Mouse (Mus musculus) heart, adult 2 months (tissue): ENCODE results near the gene Dennd6a. TPM values are rescaled to one million over a fixed set of nuclear protein-coding genes. Genes with fewer than 3 reads are reported as not detected.

Source experiments
- DNase-seq, 2 experiments: peaks; one replicate each; pipeline ENCODE4 v3.0.0; 2021
- H3K27ac ChIP-seq: fragments of 200-600 bp; 2 replicates; pipeline ENCODE4 v1.8.1; 2022
- H3K27me3 ChIP-seq: fragments of 200-500 bp; 2 replicates; pipeline ENCODE4 v1.6.1; 2012; ENCODE audit warnings: mild to moderate bottlenecking, low read length, inconsistent platforms, mixed read lengths; ENCODE audit not compliant: control insufficient read depth, insufficient read depth
- H3K36me3 ChIP-seq: fragments of 200-500 bp; 2 replicates; pipeline ENCODE4 v1.6.1; 2012; ENCODE audit warnings: low read length, inconsistent platforms; ENCODE audit not compliant: control insufficient read depth, insufficient read depth
- H3K4me1 ChIP-seq: fragments of 200-500 bp; 2 replicates; pipeline ENCODE4 v1.6.1; 2011; ENCODE audit warnings: low read length; ENCODE audit not compliant: control insufficient read depth, insufficient read depth
- H3K4me3 ChIP-seq: fragments of 200-600 bp; 2 replicates; pipeline ENCODE4 v1.8.1; 2022
- H3K79me2 ChIP-seq: fragments of 200-500 bp; replicated peaks from 2 replicates; pipeline ENCODE4 v1.6.1; 2012; ENCODE audit warnings: mild to moderate bottlenecking, inconsistent platforms, low read length, moderate library complexity, mixed read lengths; ENCODE audit not compliant: control insufficient read depth, insufficient read depth
- H3K9ac ChIP-seq: fragments of 200-500 bp; 2 replicates; pipeline ENCODE4 v1.6.1; 2012; ENCODE audit warnings: low read depth, mild to moderate bottlenecking, control low read depth, inconsistent platforms, low read length, mixed read lengths
- CTCF ChIP-seq: fragments of 200-600 bp; IDR thresholded peaks from 2 replicates; pipeline ENCODE4 v1.8.1; 2022; ENCODE audit warnings: antibody characterized with exemption, mild to moderate bottlenecking, moderate library complexity
- EP300 ChIP-seq: fragments of 200-500 bp; IDR thresholded peaks from 2 replicates; pipeline ENCODE4 v1.6.1; 2011; ENCODE audit warnings: low read depth, low read length, control low read depth; ENCODE audit not compliant: insufficient read depth
- POLR2A ChIP-seq: fragments of 200-500 bp; IDR thresholded peaks from 2 replicates; pipeline ENCODE4 v1.6.1; 2011; ENCODE audit warnings: mild to moderate bottlenecking, low read depth, low read length, control low read depth; ENCODE audit not compliant: insufficient read depth
- WGBS: fragments of 180-500 bp; shearing (Covaris S2); methylation state at CpG from one replicate; pipeline ENCODE4 v1.1.7; 2018; 5-methylcytosine and 5-hydroxymethylcytosine counted together
- intact Hi-C: fragments of 180-260 bp; cut with DNase I; formaldehyde crosslinking; loops from one replicate; pipeline ENCODE4 v1.15.1; 2025
- polyA plus RNA-seq: library from polyadenylated mRNA; depleted of rRNA; stranded (reverse); fragments of >200 nt; gene quantifications from 2 replicates; pipeline ENCODE4 v1.2.3, GENCODE M21; 2012
- total RNA-seq, 2 experiments: library from RNA; stranded (reverse); gene quantifications; 2 replicates each; pipeline ENCODE4 v1.2.3; 2021

Gene Dennd6a
- total and polyA plus RNA-seq, 3 experiments, result 6.9 to 14.0 (median 13.4) TPM

DNA sequence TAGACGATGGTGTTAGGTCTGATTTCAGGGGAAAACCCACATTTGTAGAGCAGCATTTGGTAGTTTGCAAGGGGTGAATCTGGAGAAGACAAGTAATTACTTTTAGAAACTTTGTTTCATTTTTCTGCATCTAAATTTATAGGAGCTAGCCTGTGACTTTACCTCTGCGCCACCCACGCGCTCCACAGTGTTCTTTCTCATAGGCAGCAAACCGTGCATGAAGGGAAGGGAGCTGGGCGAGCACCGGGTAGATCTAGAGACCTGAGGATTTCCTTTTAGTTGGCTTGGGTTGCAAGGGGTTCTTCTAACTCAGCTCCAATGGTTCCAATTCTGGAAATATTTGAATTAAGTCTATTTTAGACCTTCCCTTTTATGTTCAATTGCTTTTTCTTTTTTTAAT, 15.1 kb upstream of the Dennd6a start:
- Histone ChIP-seq H3K9ac (no peak overlapping the region), H3K36me3 (no peaks in the 10 kb centered on the region), H3K4me3 (no peak overlapping the region), H3K27ac (no peak overlapping the region), H3K27me3 (no peaks in the 10 kb centered on the region), H3K79me2 (no peaks in the 10 kb centered on the region), H3K4me1 (peaks cover 2% of the 10 kb centered on the region; the same call in 1 of the 2 replicates)
- TF ChIP-seq POLR2A (no peak), CTCF (no peak), EP300 (no peak)
- intact Hi-C loops, result no loop called here
- DNase-seq, result no peak
- WGBS, result 87% methylated on average over 7 of the region's 7 CpGs

DNA sequence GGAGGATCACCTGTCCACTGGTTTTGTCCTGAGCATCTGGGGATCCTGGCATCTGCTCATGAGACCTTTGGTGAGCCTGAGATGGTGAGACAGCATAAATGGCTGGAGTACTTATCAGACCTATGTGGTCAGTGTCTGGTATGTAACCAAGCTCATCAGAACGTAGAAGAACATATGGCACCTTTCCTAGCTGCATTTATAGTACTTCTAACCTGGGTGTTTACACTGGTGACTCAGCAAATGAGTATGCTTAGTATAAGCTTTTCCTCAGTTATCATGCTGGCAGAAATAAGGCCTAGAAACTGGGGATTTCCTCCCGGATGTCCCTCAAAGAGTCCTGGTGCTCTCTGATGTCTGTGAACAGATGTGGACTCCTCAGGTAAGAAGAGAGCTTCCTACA, 11.4 kb upstream of the Dennd6a start:
- H3K27me3 ChIP-seq, result no peaks in the 10 kb centered on the region
- no peaks in the 10 kb centered on the region for H3K36me3 ChIP-seq
- 80% methylated on average over 2 of the region's 2 CpGs for whole genome bisulfite sequencing
- no peak overlapping the region for H3K27ac ChIP-seq
- intact Hi-C loops, result no loop called here
- TF ChIP-seq EP300 (no peak), POLR2A (no peak), CTCF (no peak)
- no peak overlapping the region for H3K4me3 ChIP-seq
- no peak overlapping the region for H3K9ac ChIP-seq
- DNase-seq, result no peak
- no peaks in the 10 kb centered on the region for H3K79me2 ChIP-seq
- peaks cover 2% of the 10 kb centered on the region; the same call in 1 of the 2 replicates for H3K4me1 ChIP-seq

GRCm38 (mm10) chr14:26569880-26570279, 3.8 kb upstream of the Dennd6a start:
- H3K27me3 ChIP-seq, result no peaks in the 10 kb centered on the region
- no peaks in the 10 kb centered on the region for H3K36me3 ChIP-seq
- H3K79me2 ChIP-seq, result no peaks in the 10 kb centered on the region
- DNase-seq, result no peak
- intact Hi-C loops, result no loop called here
- TF ChIP-seq POLR2A (no peak), EP300 (no peak), CTCF (no peak)
- WGBS, result 61% methylated on average over 4 of the region's 4 CpGs
- no peak overlapping the region for H3K9ac ChIP-seq
- H3K4me3 ChIP-seq, result no peak overlapping the region
- no peak overlapping the region for H3K27ac ChIP-seq
- no peaks in the 10 kb centered on the region for H3K4me1 ChIP-seq

DNA sequence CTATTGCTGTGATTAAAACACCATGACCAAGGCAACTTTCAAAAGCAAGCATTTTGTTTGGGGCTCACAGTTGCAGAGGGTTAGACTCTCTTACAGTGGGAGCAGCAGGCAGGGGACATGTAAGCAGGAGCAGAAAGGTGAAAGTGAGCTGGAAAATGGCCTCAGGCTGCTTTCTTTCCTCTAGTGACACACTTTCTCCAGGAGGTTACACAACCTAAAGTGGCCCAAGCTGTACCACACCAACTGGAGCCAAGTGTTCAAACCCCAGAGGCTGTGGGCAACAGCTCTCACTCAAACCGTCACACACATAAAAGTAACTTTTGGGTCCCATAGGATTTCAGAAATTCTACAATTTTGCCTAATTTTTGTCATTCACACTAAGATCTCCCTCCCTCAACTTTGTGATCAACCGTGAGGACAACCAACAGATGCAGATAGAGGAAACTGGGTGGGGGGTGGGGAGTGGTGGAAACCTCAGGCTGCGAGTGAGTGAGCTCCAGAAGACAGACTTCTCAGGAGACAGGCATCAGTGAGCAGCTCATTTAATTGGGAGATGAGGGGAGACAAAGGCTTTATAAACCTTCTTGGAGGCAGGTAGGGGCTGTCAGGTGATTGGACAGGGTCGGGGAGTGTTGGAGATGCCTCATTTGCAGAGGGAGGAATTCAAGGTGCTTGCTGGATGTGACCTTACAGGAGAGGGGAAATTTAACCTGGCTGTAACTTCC, 1.5 kb upstream of the Dennd6a start:
- no peak for TF ChIP-seq CTCF
- TF ChIP-seq EP300, result no peak
- no peak for TF ChIP-seq POLR2A
- H3K27ac ChIP-seq, result no peak overlapping the region
- H3K4me1 ChIP-seq, result no peaks in the 10 kb centered on the region
- no peak overlapping the region for H3K9ac ChIP-seq
- intact Hi-C loops, result no loop called here
- DNase-seq, result no peak
- 50% methylated on average over 4 of the region's 4 CpGs for WGBS
- H3K27me3 ChIP-seq, result no peaks in the 10 kb centered on the region
- no peak overlapping the region for H3K4me3 ChIP-seq
- no peaks in the 10 kb centered on the region for H3K36me3 ChIP-seq
- H3K79me2 ChIP-seq, result no peaks in the 10 kb centered on the region

DNA sequence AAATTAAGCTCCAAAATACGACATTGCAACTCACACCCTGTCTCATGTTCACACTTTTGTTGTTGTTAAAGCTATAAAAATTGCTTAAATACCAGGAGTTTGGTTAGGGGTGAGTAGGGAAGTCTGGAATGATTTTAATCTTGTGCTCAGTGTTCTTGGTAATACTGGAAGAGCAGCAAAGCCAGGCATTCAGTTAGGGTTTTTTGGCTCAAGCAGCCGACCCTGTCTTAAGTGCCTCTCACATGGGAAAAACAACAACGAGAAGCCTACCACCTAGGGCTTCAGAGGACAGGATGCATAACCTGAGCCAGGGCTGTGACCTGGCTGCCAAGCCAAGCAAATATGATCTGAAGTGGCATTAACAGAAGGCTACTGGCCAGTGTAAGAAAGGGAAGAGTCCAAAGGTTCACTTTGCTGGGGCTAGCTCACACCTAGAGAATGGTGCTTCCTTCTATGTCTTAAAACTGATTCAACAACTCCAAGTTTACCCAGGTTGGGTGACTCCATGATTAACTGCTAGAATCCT, 2.7 kb downstream of the Dennd6a start:
- Histone ChIP-seq H3K27me3 (no peaks in the 10 kb centered on the region), H3K4me3 (no peak overlapping the region), H3K36me3 (peaks cover 1% of the 10 kb centered on the region; the same call in 1 of the 2 replicates), H3K79me2 (no peaks in the 10 kb centered on the region; the same call in 1 of the 2 replicates), H3K27ac (no peak overlapping the region), H3K9ac (no peak overlapping the region), H3K4me1 (peaks cover 3% of the 10 kb centered on the region)
- TF ChIP-seq EP300, result no peak
- TF ChIP-seq POLR2A, result no peak
- TF ChIP-seq CTCF, result no peak
- DNase-seq, result no peak
- intact Hi-C loops, result loop anchor here (5.0 kb wide), 1 partner anchor 84 kb away; no protein-coding TSS in a partner anchor
- 61% methylated on average over 3 of the region's 3 CpGs for WGBS

- TF ChIP-seq CTCF (no peak), POLR2A (no peak), EP300 (no peak)
- 54% methylated on average over 6 of the region's 6 CpGs for WGBS
- peaks cover 4% of the 10 kb centered on the region for H3K4me1 ChIP-seq
- no peak overlapping the region for H3K9ac ChIP-seq
- H3K36me3 ChIP-seq, result peaks cover 2% of the 10 kb centered on the region; the same call in 1 of the 2 replicates
- H3K4me3 ChIP-seq, result peak overlapping the region; percentile 95
- DNase-seq, result no peak
- intact Hi-C loops, result loop anchor here (1.0 to 5.0 kb wide), 3 partner anchors 44 to 86 kb away; partner anchors contain the start of genes Arf4 and Slmap
- H3K27me3 ChIP-seq, result no peaks in the 10 kb centered on the region
- peak overlapping the region; percentile 100 for H3K27ac ChIP-seq
- peaks cover 3% of the 10 kb centered on the region for H3K79me2 ChIP-seq
These were observed 5.1 kb downstream of the Dennd6a start for GRCm38 (mm10) chr14:26578791-26579191.
